ENCODE assay signal across 9 mouse cellular contexts in genomic region chr19:41053530-41053929, GRCm38 (mm10). TPM values are rescaled to one million over a fixed set of nuclear protein-coding genes. Genes with fewer than 3 reads are reported as not detected.
DNase-seq lines count a peak whose midpoint lies in the region; ATAC-seq lines count a peak whose summit lies in the region.
"Had no signal": no experiment of that assay in that cellular context is flagged by ENCODE, and none has a peak within 500 bp of the region (broad histone marks: within the 10 kb centered on the region; RNA-seq: fewer than 3 reads in every experiment).

No protein-coding gene starts in this region.

- H3K27me3 ChIP-seq in neural tube, embryonic 15.5 days (replicated peaks): no peaks in the 10 kb centered on the region
- no peaks in the 10 kb centered on the region for H3K27me3 ChIP-seq in kidney, embryonic 14.5 days (ENCODE audit: control insufficient read depth, insufficient read depth, low read length)
- no peaks in the 10 kb centered on the region for H3K27me3 ChIP-seq in forebrain, embryonic 15.5 days
- H3K27me3 ChIP-seq: heart, embryonic 13.5 days had no signal

- H3K9me3 ChIP-seq in neural tube, embryonic 15.5 days (replicated peaks): no peaks in the 10 kb centered on the region
- H3K9me3 ChIP-seq in kidney, embryonic 14.5 days (ENCODE audit: control insufficient read depth, low read length): no peaks in the 10 kb centered on the region
- no peaks in the 10 kb centered on the region for H3K9me3 ChIP-seq in forebrain, embryonic 15.5 days
- H3K9me3 ChIP-seq: heart, embryonic 13.5 days had no signal

- H3K4me1 ChIP-seq in neural tube, embryonic 15.5 days: no peaks in the 10 kb centered on the region
- H3K4me1 ChIP-seq in kidney, embryonic 14.5 days (ENCODE audit: control insufficient read depth, insufficient read depth, low read length): peaks cover 6% of the 10 kb centered on the region; the same call in 1 of the 2 replicates
- no peaks in the 10 kb centered on the region for H3K4me1 ChIP-seq in forebrain, embryonic 15.5 days
- H3K4me1 ChIP-seq: heart, embryonic 13.5 days had no signal

- H3K4me2 ChIP-seq in neural tube, embryonic 15.5 days: no peak overlapping the region
- no peak overlapping the region for H3K4me2 ChIP-seq in kidney, embryonic 14.5 days (replicated peaks; ENCODE audit: low read depth, low read length)
- H3K4me2 ChIP-seq in forebrain, embryonic 15.5 days (replicated peaks): no peak overlapping the region
- H3K4me2 ChIP-seq: heart, embryonic 13.5 days had no signal

- H3K36me3 ChIP-seq in neural tube, embryonic 15.5 days: no peaks in the 10 kb centered on the region
- H3K36me3 ChIP-seq in kidney, embryonic 14.5 days (ENCODE audit: control insufficient read depth, insufficient read depth, low read length): no peaks in the 10 kb centered on the region
- H3K36me3 ChIP-seq in forebrain, embryonic 15.5 days: no peaks in the 10 kb centered on the region
- H3K36me3 ChIP-seq: heart, embryonic 13.5 days had no signal

- WGBS in neural tube, embryonic 15.5 days: 43% methylated on average over 10 of the region's 10 CpGs
- 41% methylated on average over 10 of the region's 10 CpGs for WGBS in kidney, embryonic 14.5 days
- 42% methylated on average over 10 of the region's 10 CpGs for WGBS in forebrain, embryonic 15.5 days

- no peak for ATAC-seq in neural tube, embryonic 15.5 days (ENCODE audit: low FRiP score)
- no peak for ATAC-seq in kidney, embryonic 14.5 days (ENCODE audit: low FRiP score, low TSS enrichment)
- ATAC-seq in forebrain, embryonic 15.5 days (replicated peaks): no peak

- H3K4me3 ChIP-seq in neural tube, embryonic 15.5 days (replicated peaks): no peak overlapping the region
- no peak overlapping the region for H3K4me3 ChIP-seq in kidney, embryonic 14.5 days (ENCODE audit: low read length)
- H3K4me3 ChIP-seq in forebrain, embryonic 15.5 days: no peak overlapping the region
- H3K4me3 ChIP-seq: heart, embryonic 13.5 days had no signal

- H3K27ac ChIP-seq in neural tube, embryonic 15.5 days (replicated peaks): no peak overlapping the region
- peak overlapping the region; percentile 44; the same call in 1 of the 2 replicates for H3K27ac ChIP-seq in kidney, embryonic 14.5 days (ENCODE audit: low read depth, low read length)
- H3K27ac ChIP-seq in forebrain, embryonic 15.5 days (replicated peaks): no peak overlapping the region
- H3K27ac ChIP-seq: heart, embryonic 13.5 days had no signal

- no peak overlapping the region for H3K9ac ChIP-seq in neural tube, embryonic 15.5 days (replicated peaks)
- H3K9ac ChIP-seq in kidney, embryonic 14.5 days (ENCODE audit: low read depth, low read length): no peak overlapping the region
- no peak overlapping the region for H3K9ac ChIP-seq in forebrain, embryonic 15.5 days (replicated peaks)
- H3K9ac ChIP-seq: heart, embryonic 13.5 days had no signal

- DNase-seq in adrenal gland, adult (ENCODE audit: inconsistent age in 2 of 2, low spot score in 1 of 2): peak; percentile 15 to 54
- no peak for DNase-seq in adrenal gland, adult 8-10 months
- DNase-seq in neural tube, embryonic 10.5 days (ENCODE audit: extremely low spot score, low spot score): peak; percentile 31
- peak; percentile 60 for DNase-seq in retina, embryonic 14.5 days (ENCODE audit: low spot score)
- DNase-seq in frontal cortex, postnatal 14 days (ENCODE audit: low spot score in 2 of 2): no peak

RNA-seq across cellular contexts. Expression of gene Opalin, which starts 23.4 kb away (rescaled TPM):
- total RNA-seq in adrenal gland, adult 8-10 months (2022): not detected
- not detected in 2 replicates for polyA plus RNA-seq in neural tube, embryonic 15.5 days (2015; fragmentation: Nextera tagmentation; extraction: Ambion mirVana)
- not detected in 2 replicates for polyA plus RNA-seq in kidney, embryonic 14.5 days (2014; fragmentation: Nextera tagmentation; extraction: Ambion mirVana)
- not detected in 2 replicates for polyA plus RNA-seq in forebrain, embryonic 15.5 days (2015; fragmentation: Nextera tagmentation; extraction: Ambion mirVana)

RNA-seq across cellular contexts. Expression of gene Dntt, which starts 24.5 kb away (rescaled TPM):
- not detected for total RNA-seq in adrenal gland, adult 8-10 months (2022)
- 0.23 and 0.38 TPM in 2 replicates for polyA plus RNA-seq in neural tube, embryonic 15.5 days (2015; fragmentation: Nextera tagmentation; extraction: Ambion mirVana)
- polyA plus RNA-seq in kidney, embryonic 14.5 days (2014; fragmentation: Nextera tagmentation; extraction: Ambion mirVana): 0.16 and 0.19 TPM in 2 replicates
- not detected in 2 replicates for polyA plus RNA-seq in forebrain, embryonic 15.5 days (2015; fragmentation: Nextera tagmentation; extraction: Ambion mirVana)
- polyA plus RNA-seq: heart, embryonic 13.5 days had no signal

RNA-seq across cellular contexts. Expression of gene Blnk, which starts 59.2 kb away (rescaled TPM):
- total RNA-seq in adrenal gland, adult 8-10 months (2022): 1 to 10 TPM; 1.2 to 4.8 (median 3.1) TPM
- 1.0 and 3.7 TPM in 2 replicates for polyA plus RNA-seq in neural tube, embryonic 15.5 days (2015; fragmentation: Nextera tagmentation; extraction: Ambion mirVana)
- 10.5 and 11.9 TPM in 2 replicates for polyA plus RNA-seq in kidney, embryonic 14.5 days (2014; fragmentation: Nextera tagmentation; extraction: Ambion mirVana)
- polyA plus RNA-seq in forebrain, embryonic 15.5 days (2015; fragmentation: Nextera tagmentation; extraction: Ambion mirVana): 0.80 and 0.88 TPM in 2 replicates

Comparison
In these comparisons a context has a peak if more than half of its experiments do, and no peak if none do; other contexts are left out.
1. DNase-seq: peak in adrenal gland, adult (2 of 2), neural tube, embryonic 10.5 days (single experiment) and retina, embryonic 14.5 days (single experiment); none in adrenal gland, adult 8-10 months (single experiment) and frontal cortex, postnatal 14 days (0 of 2).